Mouse (Mus musculus): Measurements from ENCODE around the gene Ackr3. TPM values are rescaled to one million over a fixed set of nuclear protein-coding genes. Genes with fewer than 3 reads are reported as not detected.

Ackr3 gene
- total and polyA plus RNA-seq, 3 experiments: 13.1 to 34.4 (median 23.1) TPM

- peak in 1 of 2 experiments; percentile 83; a peak in 2 of 4 replicates for TF ChIP-seq CTCF (conservative IDR thresholded peaks at IDR 0.05 in 1 of 2, IDR thresholded peaks at IDR 0.05 in 1 of 2; ENCODE audit: low read depth in 2 of 2, low read length in 2 of 2)
- peak; percentile 62; the same call in 1 of the 2 replicates for TF ChIP-seq MXI1 (IDR thresholded peaks at IDR 0.05; ENCODE audit: low read depth, low read length)
- TF ChIP-seq ZNF384 (IDR thresholded peaks at IDR 0.05; ENCODE audit: low read depth, low read length): peak; percentile 24; the same call in 1 of the 2 replicates
- TF ChIP-seq MEF2A (IDR thresholded peaks at IDR 0.05; ENCODE audit: borderline replicate concordance, low read depth, low read length): peak; percentile 48; the same call in 1 of the 2 replicates
- no peak for TF ChIP-seq BHLHE40 (IDR thresholded peaks at IDR 0.05; ENCODE audit: low read depth, low read length)
- TF ChIP-seq POLR2AphosphoS2 (IDR thresholded peaks at IDR 0.05; ENCODE audit: low read depth, low read length): no peak
- TF ChIP-seq SIN3A (IDR thresholded peaks at IDR 0.05; ENCODE audit: low read length): peak; percentile 77
- TF ChIP-seq JUND (conservative IDR thresholded peaks at IDR 0.05; ENCODE audit: low read depth, low read length): no peak
- TF ChIP-seq ZKSCAN1 (IDR thresholded peaks at IDR 0.05; ENCODE audit: borderline replicate concordance, low read depth, low read length): no peak
- TF ChIP-seq MYC (IDR thresholded peaks at IDR 0.05; ENCODE audit: low read depth, low read length): 0 out of 2 replicates have a peak, but pooled peaks have one; percentile 22
- TF ChIP-seq ETS1 (conservative IDR thresholded peaks at IDR 0.05; ENCODE audit: low read depth, low read length): 0 out of 2 replicates have a peak, but pooled peaks have one; percentile 24
- 0 out of 2 replicates have a peak, but pooled peaks have one; percentile 27 for TF ChIP-seq EP300 (IDR thresholded peaks at IDR 0.05; ENCODE audit: low read length)
- no peak for TF ChIP-seq RCOR1 (conservative IDR thresholded peaks at IDR 0.05; ENCODE audit: low read depth, low read length)
- TF ChIP-seq PAX5 (IDR thresholded peaks at IDR 0.05; ENCODE audit: low read length): no peak
- peak; percentile 41; the same call in 1 of the 2 replicates for TF ChIP-seq ELF1 (IDR thresholded peaks at IDR 0.05; ENCODE audit: low read depth, low read length)
- TF ChIP-seq GABPA (IDR thresholded peaks at IDR 0.05; ENCODE audit: insufficient replicate concordance, low read depth, low read length): no peak
- peak; percentile 91 for TF ChIP-seq SMC3 (IDR thresholded peaks at IDR 0.05; ENCODE audit: low read depth, low read length)
- TF ChIP-seq MAFK (IDR thresholded peaks at IDR 0.05; ENCODE audit: insufficient replicate concordance, low read length): 0 out of 2 replicates have a peak, but pooled peaks have one; percentile 36
- no peak for TF ChIP-seq MAX (IDR thresholded peaks at IDR 0.05; ENCODE audit: low read length)
- TF ChIP-seq TCF12 (IDR thresholded peaks at IDR 0.05; ENCODE audit: low read depth, low read length): peak; percentile 45; the same call in 1 of the 2 replicates
Measured at GRCm38 (mm10) chr1:90205223-90205622, 1.4 kb downstream of the Ackr3 start (continued).

GRCm38 (mm10) chr1:90206684-90207083, 2.9 kb downstream of the Ackr3 start:
- in situ Hi-C loops (cut with MboI; ENCODE audit: low pct_ligation_motif_present, low pct_unique_long_range_greater_than_20kb, low sequenced_read_pairs): loop anchor here (10.0 kb wide), 1 partner anchor 388 kb away; no protein-coding TSS in a partner anchor
- Histone ChIP-seq H3K9me3 (replicated peaks; ENCODE audit: low read length) (no peaks in the 10 kb centered on the region), H3K36me3 (replicated peaks in 1 of 2; ENCODE audit: control insufficient read depth in 1 of 2, insufficient read depth in 1 of 2, low read length in 1 of 2) (peaks cover 3 to 47% of the 10 kb centered on the region in 2 experiments), H3K4me2 (ENCODE audit: insufficient read depth, low read depth, poor library complexity, severe bottlenecking) (peak overlapping the region; percentile 82; the same call in 1 of the 2 replicates), H3K27ac (ENCODE audit: insufficient read depth, low read depth) (no peak overlapping the region), H3K27me3 (replicated peaks) (no peaks in the 10 kb centered on the region), H3K4me1 (ENCODE audit: control insufficient read depth in 1 of 2, insufficient read depth in 2 of 2) (peaks cover 38 to 67% of the 10 kb centered on the region in 2 experiments), H3K4me3 (replicated peaks in 1 of 3; ENCODE audit: low read depth in 2 of 3, low read length in 2 of 3, poor library complexity in 1 of 3) (peak overlapping the region; percentile 1 to 82 (median 75)), H3K9ac (ENCODE audit: insufficient read depth, low read depth) (peak overlapping the region; percentile 50; the same call in 1 of the 2 replicates), H3K79me2 (replicated peaks; ENCODE audit: control insufficient read depth, extremely low read depth, insufficient read depth, poor library complexity, severe bottlenecking) (peaks cover 53% of the 10 kb centered on the region)
- no peak for DNase-seq (ENCODE audit: extremely low read depth)
- TF ChIP-seq E2F4 (IDR thresholded peaks at IDR 0.05; ENCODE audit: insufficient replicate concordance, low read depth, low read length) (no peak), IRF4 (IDR thresholded peaks at IDR 0.05; ENCODE audit: low read depth, low read length) (no peak), RCOR1 (conservative IDR thresholded peaks at IDR 0.05; ENCODE audit: low read depth, low read length) (no peak), SMC3 (IDR thresholded peaks at IDR 0.05; ENCODE audit: low read depth, low read length) (no peak), TCF12 (IDR thresholded peaks at IDR 0.05; ENCODE audit: low read depth, low read length) (no peak), UBTF (IDR thresholded peaks at IDR 0.05; ENCODE audit: low read depth, low read length) (no peak), EP300 (IDR thresholded peaks at IDR 0.05; ENCODE audit: low read length) (no peak)
- dilution Hi-C loops (cut with MboI; ENCODE audit: extremely low pct_ligation_motif_present, extremely low pct_unique_long_range_greater_than_20kb, low sequenced_read_pairs): no loop called here

Data from CH12.LX (cell line).